Mouse (Mus musculus) CH12.LX (cell line): Measurements from ENCODE around the gene Cd96.

Source experiments
- CTCF ChIP-seq, 2 experiments: IDR thresholded peaks in 1 of 2; conservative IDR thresholded peaks in 1 of 2; 2 replicates each; pipeline ENCODE4 v1.5.1; 2011 to 2012; ENCODE audit warnings: low read depth in 2 of 2, low read length in 2 of 2, improper control_type of control experiment in 1 of 2, inconsistent platforms in 1 of 2, mild to moderate bottlenecking in 1 of 2, moderate library complexity in 1 of 2
- RAD21 ChIP-seq: IDR thresholded peaks from 2 replicates; pipeline ENCODE4 v1.6.1; 2011; ENCODE audit warnings: low read depth, mild to moderate bottlenecking, low read length, improper control_type of control experiment, moderate library complexity
- ZKSCAN1 ChIP-seq: IDR thresholded peaks from 2 replicates; pipeline ENCODE4 v1.6.1; 2012; ENCODE audit warnings: low read depth, inconsistent platforms, low read length, improper control_type of control experiment, borderline replicate concordance

GRCm38 (mm10) chr16:46120607-46121006, 556 bp upstream of the Cd96 start:
- TF ChIP-seq CTCF (conservative IDR thresholded peaks at IDR 0.05 in 1 of 2, IDR thresholded peaks at IDR 0.05 in 1 of 2; ENCODE audit: low read depth in 2 of 2, low read length in 2 of 2): peak in 1 of 2 experiments; percentile 28; a peak in 2 of 4 replicates
- TF ChIP-seq RAD21: no peak
- TF ChIP-seq ZKSCAN1: no peak
